Mouse (Mus musculus): ENCODE results near the gene Zdhhc19. TPM values are rescaled to one million over a fixed set of nuclear protein-coding genes. Genes with fewer than 3 reads are reported as not detected.

Zdhhc19 gene
- total and polyA plus RNA-seq, 3 experiments, result 0.58 to 1.4 TPM; not detected in 1

DNA sequence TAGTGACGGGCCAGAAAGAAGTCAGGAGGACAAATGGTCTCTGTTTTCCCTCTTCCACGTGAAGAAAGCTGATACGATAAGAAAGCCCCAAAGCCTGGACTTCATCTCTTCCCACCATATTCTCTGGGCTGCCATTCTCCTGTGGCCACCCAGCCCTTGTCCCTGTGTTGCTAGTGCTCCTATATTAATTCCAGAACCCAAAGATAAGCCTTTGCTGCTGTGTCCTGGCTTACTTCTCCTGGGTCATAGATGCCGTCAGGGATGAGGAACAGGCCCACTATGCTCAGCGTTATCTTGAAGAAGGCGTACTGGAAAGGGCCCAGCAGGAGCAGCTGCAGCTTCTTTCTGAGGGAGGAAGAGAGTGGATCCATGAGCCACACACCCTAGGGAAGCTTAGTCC is 18.8 kb upstream of the Zdhhc19 start:
- Histone ChIP-seq H3K9me3 (replicated peaks; ENCODE audit: insufficient read depth, low read length) (no peaks in the 10 kb centered on the region), H3K9ac (ENCODE audit: control insufficient read depth, low read depth, low read length, poor library complexity, severe bottlenecking) (no peak overlapping the region), H3K36me3 (ENCODE audit: control insufficient read depth in 1 of 2, insufficient read depth in 2 of 2, low read length in 2 of 2) (no peaks in the 10 kb centered on the region), H3K4me3 (ENCODE audit: control insufficient read depth in 1 of 2, insufficient read depth in 1 of 2, low read depth in 2 of 2, low read length in 2 of 2) (no peak overlapping the region), H3K27ac (ENCODE audit: control insufficient read depth, low read depth, low read length) (no peak overlapping the region), H3K79me2 (ENCODE audit: control insufficient read depth, insufficient read depth, low read length, poor library complexity) (no peaks in the 10 kb centered on the region), H3K4me1 (ENCODE audit: control insufficient read depth in 1 of 2, insufficient read depth in 2 of 2, low read length in 2 of 2) (no peaks in the 10 kb centered on the region), H3K27me3 (ENCODE audit: control insufficient read depth in 1 of 2, insufficient read depth in 2 of 2, low read length in 2 of 2) (no peaks in the 10 kb centered on the region)
- no peak for TF ChIP-seq JUND (IDR thresholded peaks at IDR 0.05; ENCODE audit: low read depth, low read length)
- no peak for DNase-seq (ENCODE audit: low read depth, low spot score)

DNA sequence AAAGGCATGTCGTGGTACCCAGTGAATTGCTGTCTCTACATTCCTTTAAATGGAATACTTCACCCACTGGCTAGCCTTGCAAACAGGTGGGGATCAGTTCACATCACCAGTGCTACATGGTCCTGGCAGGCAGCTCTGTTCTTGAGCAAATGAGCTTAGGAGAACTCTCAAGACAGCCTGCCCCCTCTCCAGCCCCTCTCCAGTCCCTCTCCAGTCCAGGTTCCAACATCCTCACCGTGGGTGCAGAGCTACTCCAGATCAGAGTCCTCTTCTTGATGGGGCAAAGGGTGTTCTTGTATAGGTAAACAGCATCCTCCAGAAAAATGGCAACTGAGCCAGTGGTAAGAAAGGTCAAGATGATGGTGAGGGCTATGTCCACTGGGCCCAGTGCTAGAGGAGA is 16.6 kb upstream of the Zdhhc19 start:
- H3K4me3 ChIP-seq (ENCODE audit: control insufficient read depth in 1 of 2, insufficient read depth in 1 of 2, low read depth in 2 of 2, low read length in 2 of 2), result no peak overlapping the region
- no peak for DNase-seq (ENCODE audit: low read depth, low spot score)
- no peaks in the 10 kb centered on the region for H3K36me3 ChIP-seq (ENCODE audit: control insufficient read depth in 1 of 2, insufficient read depth in 2 of 2, low read length in 2 of 2)
- no peak overlapping the region for H3K27ac ChIP-seq (ENCODE audit: control insufficient read depth, low read depth, low read length)
- H3K4me1 ChIP-seq (ENCODE audit: control insufficient read depth in 1 of 2, insufficient read depth in 2 of 2, low read length in 2 of 2), result no peaks in the 10 kb centered on the region
- no peak overlapping the region for H3K9ac ChIP-seq (ENCODE audit: control insufficient read depth, low read depth, low read length, poor library complexity, severe bottlenecking)
- no peaks in the 10 kb centered on the region for H3K27me3 ChIP-seq (ENCODE audit: control insufficient read depth in 1 of 2, insufficient read depth in 2 of 2, low read length in 2 of 2)
- H3K79me2 ChIP-seq (ENCODE audit: control insufficient read depth, insufficient read depth, low read length, poor library complexity), result no peaks in the 10 kb centered on the region
- no peaks in the 10 kb centered on the region for H3K9me3 ChIP-seq (replicated peaks; ENCODE audit: insufficient read depth, low read length)
- no peak for TF ChIP-seq RCOR1 (IDR thresholded peaks at IDR 0.05; ENCODE audit: low read depth, low read length)
- TF ChIP-seq SIN3A (IDR thresholded peaks at IDR 0.05; ENCODE audit: low read length), result no peak
- TF ChIP-seq E2F4 (IDR thresholded peaks at IDR 0.05; ENCODE audit: borderline replicate concordance, low read depth, low read length), result no peak
- TF ChIP-seq SMC3 (IDR thresholded peaks at IDR 0.05; ENCODE audit: low read depth, low read length), result no peak
- TF ChIP-seq CHD1 (IDR thresholded peaks at IDR 0.05; ENCODE audit: low read depth, low read length), result no peak
- TF ChIP-seq POLR2AphosphoS2 (IDR thresholded peaks at IDR 0.05; ENCODE audit: low read length), result no peak

DNA sequence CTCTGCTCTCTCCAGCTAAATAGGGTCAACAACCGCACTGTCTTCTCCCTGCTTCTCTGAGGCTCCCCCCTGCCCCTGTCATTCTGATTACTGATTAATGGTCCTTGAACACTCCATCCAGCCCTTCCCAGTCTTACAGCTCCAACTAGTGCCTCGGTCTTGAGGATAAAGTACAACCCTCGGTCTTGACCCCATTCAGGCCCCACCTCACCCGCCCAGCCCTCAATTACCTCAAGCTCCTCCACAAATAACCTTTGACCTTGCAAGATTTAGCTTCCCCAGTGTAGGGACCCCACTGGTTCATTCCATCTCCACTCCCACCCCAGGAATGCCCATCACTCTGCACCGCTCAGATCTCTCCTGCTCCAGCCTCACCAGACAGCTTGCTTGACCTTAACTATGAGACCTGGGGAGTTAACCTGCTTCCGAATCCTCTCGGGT is 11.6 kb upstream of the Zdhhc19 start:
- Histone ChIP-seq H3K9ac (ENCODE audit: control insufficient read depth, low read depth, low read length, poor library complexity, severe bottlenecking) (no peak overlapping the region), H3K36me3 (ENCODE audit: control insufficient read depth in 1 of 2, insufficient read depth in 2 of 2, low read length in 2 of 2) (peaks cover 0 to 9% of the 10 kb centered on the region in 2 experiments; a peak in 2 of 4 replicates), H3K4me3 (ENCODE audit: control insufficient read depth in 1 of 2, insufficient read depth in 1 of 2, low read depth in 2 of 2, low read length in 2 of 2) (no peak overlapping the region), H3K9me3 (replicated peaks; ENCODE audit: insufficient read depth, low read length) (no peaks in the 10 kb centered on the region), H3K27ac (ENCODE audit: control insufficient read depth, low read depth, low read length) (no peak overlapping the region), H3K4me1 (ENCODE audit: control insufficient read depth in 1 of 2, insufficient read depth in 2 of 2, low read length in 2 of 2) (peaks cover 2 to 16% of the 10 kb centered on the region in 2 experiments; a peak in 3 of 4 replicates), H3K27me3 (ENCODE audit: control insufficient read depth in 1 of 2, insufficient read depth in 2 of 2, low read length in 2 of 2) (no peaks in the 10 kb centered on the region), H3K79me2 (ENCODE audit: control insufficient read depth, insufficient read depth, low read length, poor library complexity) (no peaks in the 10 kb centered on the region; the same call in 1 of the 2 replicates)
- TF ChIP-seq TCF12 (IDR thresholded peaks at IDR 0.05; ENCODE audit: low read depth, low read length), result no peak
- TF ChIP-seq UBTF (IDR thresholded peaks at IDR 0.05; ENCODE audit: borderline replicate concordance, insufficient read depth, low read depth, low read length), result no peak
- no peak for TF ChIP-seq USF2 (IDR thresholded peaks at IDR 0.05; ENCODE audit: borderline replicate concordance in 1 of 2, insufficient read depth in 1 of 2, low read depth in 1 of 2, low read length in 2 of 2)
- TF ChIP-seq TAL1 (IDR thresholded peaks at IDR 0.05; ENCODE audit: low read length), result no peak
- no peak for TF ChIP-seq BHLHE40 (IDR thresholded peaks at IDR 0.05; ENCODE audit: borderline replicate concordance, low read depth, low read length)
- TF ChIP-seq ZC3H11A (IDR thresholded peaks at IDR 0.05; ENCODE audit: low read depth, low read length), result no peak
- TF ChIP-seq E2F4 (IDR thresholded peaks at IDR 0.05; ENCODE audit: borderline replicate concordance, low read depth, low read length), result no peak
- TF ChIP-seq HCFC1 (IDR thresholded peaks at IDR 0.05; ENCODE audit: low read depth, low read length), result no peak
- no peak for TF ChIP-seq ETS1 (IDR thresholded peaks at IDR 0.05; ENCODE audit: low read depth, low read length)
- no peak for TF ChIP-seq USF1 (IDR thresholded peaks at IDR 0.05; ENCODE audit: low read depth, low read length)
- no peak for TF ChIP-seq MAX (IDR thresholded peaks at IDR 0.05; ENCODE audit: low read length)
- no peak for TF ChIP-seq KAT2A (conservative IDR thresholded peaks at IDR 0.05; ENCODE audit: low read depth, low read length)
- TF ChIP-seq MAFK (IDR thresholded peaks at IDR 0.05; ENCODE audit: borderline replicate concordance, low read depth, low read length), result no peak
- TF ChIP-seq TBP (IDR thresholded peaks at IDR 0.05; ENCODE audit: low read depth, low read length), result no peak
- no peak for TF ChIP-seq ELF1 (IDR thresholded peaks at IDR 0.05; ENCODE audit: low read depth, low read length)
- no peak for TF ChIP-seq JUND (IDR thresholded peaks at IDR 0.05; ENCODE audit: low read depth, low read length)
- DNase-seq (ENCODE audit: low read depth, low spot score), result no peak

Data from MEL (cell line).